Mouse (Mus musculus) thymus, postnatal 10 days (tissue): ENCODE measurements around the gene Gsg1l.
A peak's percentile ranks its signal among the peaks of the same experiment; 100 is the strongest.

Source experiments
- DNase-seq, 2 experiments: peaks; one replicate each; pipeline ENCODE4 v3.0.0; 2021; ENCODE audit warnings: low spot score in 2 of 2

The Gsg1l gene

GRCm38 (mm10) chr7:126081727-126082285 is 405 bp downstream of the Gsg1l start:
- no peak for DNase-seq

- no peak for DNase-seq
Observed at GRCm38 (mm10) chr7:126080949-126081654, 1.1 kb downstream of the Gsg1l start.

- DNase-seq, result no peak
Observed at GRCm38 (mm10) chr7:126076935-126077334, 5.3 kb downstream of the Gsg1l start.

- DNase-seq, result no peak
Observed at GRCm38 (mm10) chr7:126075058-126075457, 7.2 kb downstream of the Gsg1l start.

GRCm38 (mm10) chr7:126070321-126070720 is 11.9 kb downstream of the Gsg1l start:
- no peak for DNase-seq

- DNase-seq, result no peak
Observed at GRCm38 (mm10) chr7:126066777-126067176, 15.4 kb downstream of the Gsg1l start.

GRCm38 (mm10) chr7:126065243-126065876 is 16.9 kb downstream of the Gsg1l start:
- DNase-seq, result no peak

- DNase-seq, result no peak
Observed at GRCm38 (mm10) chr7:126062228-126062627, 20.0 kb downstream of the Gsg1l start.

- no peak for DNase-seq
Observed at GRCm38 (mm10) chr7:126058918-126059317, 23.3 kb downstream of the Gsg1l start.

- DNase-seq, result no peak
Observed at GRCm38 (mm10) chr7:126057332-126057914, 24.8 kb downstream of the Gsg1l start.

GRCm38 (mm10) chr7:126054574-126054973 is 27.6 kb downstream of the Gsg1l start:
- no peak for DNase-seq

- DNase-seq, result no peak
Observed at GRCm38 (mm10) chr7:126053618-126054017, 28.6 kb downstream of the Gsg1l start.

GRCm38 (mm10) chr7:126051910-126052309 is 30.3 kb downstream of the Gsg1l start:
- DNase-seq, result no peak

- DNase-seq, result no peak
Observed at GRCm38 (mm10) chr7:126045077-126045476, 37.1 kb downstream of the Gsg1l start.

- DNase-seq, result peak in 1 of 2 experiments; percentile 4
Observed at GRCm38 (mm10) chr7:126042306-126042705, 39.9 kb downstream of the Gsg1l start.

- DNase-seq, result no peak
Observed at GRCm38 (mm10) chr7:126040794-126041526, 41.3 kb downstream of the Gsg1l start.

- no peak for DNase-seq
Observed at GRCm38 (mm10) chr7:126039847-126040246, 42.4 kb downstream of the Gsg1l start.

GRCm38 (mm10) chr7:126039247-126039835 is 42.9 kb downstream of the Gsg1l start:
- no peak for DNase-seq

- DNase-seq, result no peak
Observed at GRCm38 (mm10) chr7:126038366-126039246, 43.6 kb downstream of the Gsg1l start.

- DNase-seq, result no peak
Observed at GRCm38 (mm10) chr7:126035332-126035731, 46.9 kb downstream of the Gsg1l start.

GRCm38 (mm10) chr7:126032776-126033209 is 49.4 kb downstream of the Gsg1l start:
- DNase-seq, result no peak
